Mouse (Mus musculus): ENCODE results near the gene Ankzf1.

DNA sequence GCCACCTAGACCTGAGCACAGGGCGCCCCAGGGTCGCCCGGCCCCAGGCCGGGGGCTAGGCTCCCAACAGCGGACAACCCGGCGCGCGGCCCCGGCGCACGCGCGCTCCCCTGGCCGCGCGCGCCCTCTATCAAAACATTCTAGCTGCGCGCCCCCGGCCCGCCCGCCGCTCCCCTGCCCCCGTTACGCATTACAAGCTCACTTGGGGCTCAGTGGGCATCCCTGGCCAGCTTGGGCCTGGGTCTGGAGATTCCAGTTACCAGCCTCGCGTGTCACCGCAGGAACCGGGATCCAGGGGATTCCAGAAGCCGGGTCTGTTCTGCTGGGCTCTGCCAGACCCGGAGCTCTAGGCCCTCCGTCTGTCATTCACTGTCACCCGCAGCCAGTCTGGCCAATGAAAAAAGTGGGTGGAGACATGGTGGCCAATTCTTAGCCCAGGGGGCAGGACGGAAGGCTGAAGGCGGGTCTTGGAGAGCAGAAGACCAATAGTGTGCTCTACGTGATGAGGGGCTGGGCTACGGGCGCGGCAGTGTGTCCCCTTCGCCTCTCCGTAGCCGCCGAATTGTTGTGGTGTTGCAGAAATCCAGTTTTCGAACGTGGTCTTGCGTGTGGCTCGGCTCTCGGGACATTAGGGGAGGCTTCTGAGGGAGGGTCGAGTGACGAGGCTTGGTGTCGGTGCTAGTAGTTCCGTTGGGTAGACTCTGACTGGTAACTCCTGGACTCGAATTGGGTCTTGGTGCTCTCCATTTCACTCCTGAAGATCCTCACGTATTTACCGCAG, at the start of gene Ankzf1, which contains the start of gene Atg9a:
- peak; percentile 84; the same call in 1 of the 2 replicates for TF ChIP-seq POLR2A (IDR thresholded peaks at IDR 0.05; ENCODE audit: borderline replicate concordance, extremely low read depth, low read depth, low read length)
- TF ChIP-seq CTCF (IDR thresholded peaks at IDR 0.05; ENCODE audit: insufficient read depth, low read length) = 0 out of 2 replicates have a peak, but pooled peaks have one; percentile 3

Data from lung, adult 2 months (tissue).